Mouse (Mus musculus) right cerebral cortex, postnatal 36 days (tissue): ENCODE measurements around the gene Usp19.

Source experiments
- DNase-seq, 2 experiments: peaks; one replicate each; pipeline ENCODE4 v3.0.0; 2022; ENCODE audit warnings: low spot score in 2 of 2, mixed read lengths in 1 of 2

Gene Usp19

DNA sequence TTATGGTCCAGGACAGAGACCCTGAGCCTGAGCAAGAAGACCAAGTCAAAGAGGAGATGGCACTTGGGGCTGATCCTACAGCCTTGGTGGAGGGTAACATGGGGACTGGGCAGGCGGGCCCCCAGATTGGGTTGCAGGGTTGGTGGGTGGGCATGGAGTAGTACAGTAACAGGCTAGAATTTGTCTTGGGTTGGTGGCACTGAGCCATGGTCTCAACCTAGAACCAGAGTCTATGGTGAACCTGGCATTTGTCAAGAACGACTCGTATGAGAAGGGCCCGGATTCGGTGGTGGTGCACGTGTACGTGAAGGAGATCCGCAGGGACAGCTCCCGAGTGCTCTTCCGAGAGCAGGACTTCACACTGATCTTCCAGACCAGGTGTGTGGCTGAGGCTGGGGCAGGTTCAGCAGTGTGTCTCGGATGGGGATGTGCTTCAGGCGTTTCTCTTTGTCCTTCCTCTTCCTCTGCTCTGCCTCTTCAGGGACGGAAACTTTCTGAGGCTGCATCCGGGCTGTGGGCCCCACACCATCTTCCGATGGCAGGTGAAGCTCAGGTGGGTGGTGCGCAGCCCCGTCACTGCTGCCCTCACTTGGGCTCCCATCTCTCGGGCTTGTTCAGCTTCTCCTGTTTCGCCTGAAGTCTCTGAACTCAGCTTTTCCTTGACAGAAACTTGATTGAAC is 3.9 kb downstream of the Usp19 start:
- DNase-seq = no peak

DNA sequence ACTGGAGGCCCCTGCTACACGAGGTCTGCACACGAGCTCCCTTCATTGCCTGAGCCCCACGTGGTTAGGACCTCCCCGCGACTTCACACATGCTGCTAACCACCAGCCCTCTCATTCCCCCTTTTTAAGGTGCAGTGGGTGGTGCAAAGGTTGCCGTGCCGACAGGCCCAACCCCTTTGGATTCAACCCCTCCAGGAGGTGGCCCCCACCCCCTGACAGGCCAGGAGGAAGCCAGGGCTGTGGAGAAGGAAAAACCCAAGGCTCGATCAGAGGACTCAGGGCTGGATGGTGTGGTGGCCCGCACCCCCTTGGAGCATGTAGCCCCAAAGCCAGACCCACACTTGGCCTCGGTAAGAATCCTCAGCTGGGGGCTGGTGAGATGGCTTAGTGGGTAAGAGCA is 4.5 kb downstream of the Usp19 start:
- no peak for DNase-seq

DNA sequence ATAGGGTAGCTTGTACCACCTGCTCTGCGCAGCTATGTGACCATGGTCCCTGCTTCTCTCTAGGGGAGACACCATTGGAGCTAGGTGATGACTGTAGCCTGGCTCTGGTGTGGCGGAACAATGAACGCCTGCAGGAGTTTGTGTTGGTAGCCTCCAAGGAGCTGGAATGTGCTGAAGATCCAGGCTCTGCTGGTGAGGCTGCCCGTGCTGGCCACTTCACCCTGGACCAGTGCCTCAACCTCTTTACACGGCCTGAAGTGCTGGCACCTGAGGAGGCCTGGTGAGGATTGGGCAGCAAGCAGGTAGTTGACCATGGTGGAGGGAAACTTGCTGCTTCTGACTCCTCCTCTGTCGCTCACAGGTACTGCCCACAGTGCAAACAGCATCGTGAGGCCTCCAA is 8.8 kb downstream of the Usp19 start:
- no peak for DNase-seq

DNA sequence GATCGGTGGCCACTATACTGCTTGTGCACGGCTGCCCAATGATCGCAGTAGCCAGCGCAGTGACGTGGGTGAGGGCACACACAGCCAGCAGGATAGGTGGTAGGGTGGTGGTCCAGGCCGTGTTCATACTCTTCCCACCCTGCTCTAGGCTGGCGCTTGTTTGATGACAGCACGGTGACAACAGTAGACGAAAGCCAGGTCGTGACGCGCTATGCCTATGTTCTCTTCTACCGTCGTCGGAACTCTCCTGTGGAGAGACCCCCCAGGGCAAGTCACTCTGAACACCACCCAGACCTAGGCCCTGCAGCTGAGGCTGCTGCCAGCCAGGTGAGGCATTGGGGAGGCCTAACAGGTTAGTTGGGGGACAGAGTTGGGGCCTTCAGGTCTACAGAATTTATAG is 9.5 kb downstream of the Usp19 start:
- no peak for DNase-seq

DNA sequence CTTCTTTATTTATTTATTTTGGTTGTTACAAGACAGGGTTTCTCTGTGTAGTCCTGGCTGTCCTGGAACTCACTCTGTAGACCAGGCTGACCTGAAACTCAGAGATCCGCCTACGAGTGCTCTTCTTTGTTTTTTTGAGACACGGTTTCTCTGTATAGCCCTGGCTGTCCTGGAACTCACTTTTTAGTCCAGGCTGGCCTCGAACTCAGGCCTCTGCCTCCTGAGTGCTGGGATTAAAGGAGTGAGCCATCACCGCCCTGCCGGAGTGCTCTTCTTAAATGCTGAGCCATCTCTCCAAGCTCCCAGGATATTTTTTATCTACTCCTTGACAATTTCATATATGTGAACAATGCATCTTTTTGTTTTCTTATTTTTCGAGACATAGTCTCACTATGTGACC is 16.5 kb downstream of the Usp19 start:
- DNase-seq = no peak

DNA sequence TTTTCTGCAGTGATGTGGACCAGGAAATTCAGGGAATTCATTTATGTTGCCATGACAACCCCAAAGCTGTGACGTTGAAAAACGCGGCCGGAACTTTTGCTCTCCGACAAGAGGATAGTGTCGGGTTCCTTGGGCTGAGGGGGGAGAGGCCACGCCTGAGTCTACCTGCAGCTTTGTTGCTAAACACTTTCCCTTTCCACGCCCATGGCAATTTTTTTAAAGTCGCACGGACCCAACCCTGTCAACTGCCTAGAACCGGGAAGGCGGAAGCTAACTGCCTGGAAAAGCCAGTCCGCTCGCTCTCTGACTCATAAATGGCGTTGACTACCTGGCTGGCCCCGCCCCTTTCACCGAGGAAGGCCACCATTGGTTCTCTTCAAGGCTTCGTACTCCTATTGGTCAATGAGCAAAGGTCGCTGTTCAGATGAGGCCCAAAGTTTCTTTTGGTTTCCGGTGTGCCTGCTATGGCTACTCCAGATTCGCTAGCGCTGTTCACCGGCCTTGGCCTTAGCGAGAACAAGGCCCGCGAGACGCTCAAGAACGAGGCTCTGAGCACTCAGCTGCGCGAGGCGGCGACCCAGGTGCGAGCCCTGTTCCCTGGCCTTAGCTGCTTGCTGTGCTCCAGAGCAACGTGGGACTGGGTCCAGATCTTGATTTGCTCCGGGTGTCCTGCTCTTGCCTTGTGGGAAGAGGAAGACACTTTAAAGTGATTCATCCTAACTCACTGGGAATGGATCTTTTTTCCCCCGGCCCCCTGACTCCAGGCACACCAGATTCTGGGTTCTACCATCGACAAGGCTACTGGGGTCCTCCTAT is 17.4 kb downstream of the Usp19 start, which contains the start of gene Qars:
Qars (plus strand) TSS at position 88 of the 816 bp plus-strand sequence.
- DNase-seq = peak; percentile 93 to 95

DNA sequence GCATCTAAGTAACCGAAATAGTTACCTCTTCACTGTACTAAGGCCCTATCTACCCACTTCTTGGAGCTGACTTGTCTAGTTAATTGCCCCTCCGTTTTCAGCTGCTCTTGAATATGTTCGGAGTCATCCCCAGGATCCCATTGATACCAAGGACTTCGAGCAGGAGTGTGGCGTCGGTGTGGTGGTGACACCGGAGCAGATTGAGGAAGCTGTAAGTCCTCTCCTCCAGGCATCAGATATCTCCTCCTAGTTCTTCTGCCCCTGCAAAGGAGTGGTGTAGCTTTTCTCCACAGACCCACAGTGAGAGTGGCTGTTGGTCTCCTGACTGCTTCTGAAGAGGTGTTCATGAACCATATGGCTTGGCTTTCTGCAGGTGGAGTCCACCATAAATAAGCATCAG is 18.4 kb downstream of the Usp19 start:
- no peak for DNase-seq

DNA sequence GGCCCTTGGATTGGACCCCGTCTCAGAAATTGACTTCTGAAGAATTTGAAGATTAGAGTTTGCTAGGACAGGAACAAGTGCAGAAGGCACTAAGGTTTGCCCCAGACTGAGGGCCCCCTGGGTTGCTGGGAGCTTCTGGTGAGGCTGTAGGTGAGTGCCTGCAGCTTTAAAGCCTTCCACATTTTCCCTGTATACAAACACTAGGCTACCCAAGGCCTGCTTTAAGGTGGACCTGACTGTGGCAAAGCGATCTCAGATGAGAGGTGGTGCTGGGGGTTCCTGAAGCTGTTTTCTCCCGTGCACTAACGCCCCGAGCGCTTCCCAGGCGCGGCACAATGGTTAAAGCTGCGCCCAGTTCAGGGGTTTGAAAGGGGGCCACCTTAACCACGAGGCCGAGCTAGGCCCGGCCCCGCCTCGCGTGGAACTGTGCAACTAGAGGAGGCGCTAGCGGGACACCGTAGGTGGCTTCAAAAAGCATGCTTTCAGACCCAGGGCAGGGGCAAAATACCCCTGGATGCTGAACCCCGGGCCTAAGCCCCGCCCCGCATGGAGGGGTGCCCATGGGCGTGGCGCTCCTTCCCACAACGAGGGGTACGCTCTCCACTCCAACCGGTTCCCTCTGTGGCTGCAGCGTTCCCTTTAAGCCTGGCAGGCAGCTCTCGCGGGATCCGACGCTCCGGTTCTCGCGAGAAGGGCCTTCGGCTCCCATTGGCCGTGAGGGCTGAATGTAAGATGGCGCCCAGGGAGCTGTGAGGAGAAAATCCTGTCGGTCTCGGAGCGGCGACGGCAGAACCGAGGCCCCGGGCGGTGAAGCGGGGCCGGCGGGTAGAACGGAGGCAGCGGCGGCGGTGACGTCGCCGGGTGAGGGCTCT is 26.2 kb downstream of the Usp19 start, which contains the start of gene Qrich1:
Qrich1 (plus strand) TSS at position 427 of the 872 bp plus-strand sequence.
- peak; percentile 91 to 93 for DNase-seq

DNA sequence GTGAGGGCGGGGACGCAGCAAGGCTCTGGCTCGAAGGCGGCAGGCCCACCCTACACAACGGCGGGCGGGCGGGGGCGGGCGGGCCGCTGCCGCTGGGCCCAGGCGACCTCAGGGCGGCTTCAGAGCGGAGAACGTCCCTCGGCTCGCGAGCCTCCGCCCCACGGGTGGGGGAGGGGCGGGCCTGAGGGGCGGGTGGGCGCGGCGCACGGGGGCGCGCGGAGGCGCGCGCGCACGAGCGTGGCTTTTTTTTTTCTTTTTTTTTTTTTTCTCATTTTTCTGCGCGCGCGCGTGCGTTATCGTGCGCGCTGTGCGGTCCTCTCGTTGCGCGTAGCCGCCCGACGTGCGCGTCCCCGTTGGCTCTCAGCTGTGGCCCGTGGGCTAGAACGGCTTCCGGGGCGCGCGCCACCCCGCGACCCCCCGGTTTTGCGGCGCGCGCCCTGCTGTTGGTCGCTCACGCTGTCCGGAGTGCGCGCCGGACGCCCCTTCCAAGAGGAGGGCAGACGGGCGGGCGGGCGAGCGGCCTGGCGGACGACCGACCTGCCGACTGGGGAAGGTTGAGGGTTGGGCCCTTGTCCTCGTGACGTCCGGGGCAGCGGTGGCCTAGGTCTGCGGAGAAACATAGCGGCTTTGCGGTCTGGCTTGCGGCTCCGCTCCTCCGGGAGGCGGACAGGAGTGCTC is 27.0 kb downstream of the Usp19 start:
- DNase-seq = peak; percentile 71 to 74

DNA sequence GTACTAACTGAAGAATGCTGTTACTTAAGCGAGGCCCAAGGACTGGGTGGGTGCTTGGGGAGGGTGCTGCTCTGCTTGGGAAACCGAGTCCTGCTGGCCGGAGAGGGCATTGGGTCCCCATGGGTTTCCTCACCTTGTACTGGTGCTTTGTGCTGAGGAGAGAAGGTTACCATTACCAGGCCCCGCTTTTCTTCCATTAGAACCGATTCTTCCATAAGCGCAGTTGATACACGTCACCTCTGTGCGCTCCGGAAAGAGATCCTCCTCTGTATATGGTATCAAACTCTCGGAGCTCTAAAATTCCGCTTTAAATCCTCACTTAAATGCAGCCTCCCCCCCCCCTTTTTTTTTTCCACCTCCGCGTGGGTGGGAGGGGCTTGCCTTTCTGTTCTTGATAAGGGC is 27.5 kb downstream of the Usp19 start:
- DNase-seq = peak; percentile 32 to 41

DNA sequence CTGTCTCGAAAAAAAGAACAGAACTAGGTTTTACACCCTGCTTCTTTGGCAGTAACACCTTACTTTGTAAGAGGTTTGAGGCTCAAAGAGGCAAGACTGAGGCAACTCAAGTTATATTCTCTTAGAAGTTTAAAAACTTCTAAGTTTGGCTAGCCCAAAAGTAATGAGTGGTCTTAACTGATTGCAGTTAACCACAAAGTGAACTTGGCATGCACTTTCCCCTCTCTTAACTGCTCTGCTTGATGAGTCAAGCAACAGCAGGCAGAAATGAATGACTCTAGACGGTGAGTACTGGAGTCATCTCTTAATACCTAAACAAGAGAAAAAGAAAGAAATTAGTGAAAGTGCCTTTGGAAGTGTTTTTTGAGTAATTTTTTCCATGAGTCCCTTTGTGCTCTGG is 31.2 kb downstream of the Usp19 start:
- no peak for DNase-seq

DNA sequence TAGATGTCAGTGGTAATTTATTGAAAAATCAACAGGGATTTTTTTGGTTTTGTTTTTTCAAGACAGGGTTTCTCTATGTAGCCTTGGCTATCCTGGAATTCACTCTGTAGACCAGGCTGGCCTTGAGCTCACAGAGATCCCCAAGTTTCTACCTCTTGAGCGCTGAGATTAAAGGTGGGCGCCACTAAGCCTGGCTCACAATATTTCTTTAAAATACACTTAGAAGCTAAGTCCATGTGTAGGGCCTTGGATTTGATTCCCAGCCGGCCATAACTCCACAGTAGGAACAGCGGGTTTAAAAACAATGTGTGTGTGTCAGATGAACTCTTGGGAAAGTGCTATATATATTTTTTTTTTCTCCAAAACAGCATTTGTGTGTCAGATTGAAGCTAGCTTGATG is 32.9 kb downstream of the Usp19 start:
- DNase-seq = no peak

DNA sequence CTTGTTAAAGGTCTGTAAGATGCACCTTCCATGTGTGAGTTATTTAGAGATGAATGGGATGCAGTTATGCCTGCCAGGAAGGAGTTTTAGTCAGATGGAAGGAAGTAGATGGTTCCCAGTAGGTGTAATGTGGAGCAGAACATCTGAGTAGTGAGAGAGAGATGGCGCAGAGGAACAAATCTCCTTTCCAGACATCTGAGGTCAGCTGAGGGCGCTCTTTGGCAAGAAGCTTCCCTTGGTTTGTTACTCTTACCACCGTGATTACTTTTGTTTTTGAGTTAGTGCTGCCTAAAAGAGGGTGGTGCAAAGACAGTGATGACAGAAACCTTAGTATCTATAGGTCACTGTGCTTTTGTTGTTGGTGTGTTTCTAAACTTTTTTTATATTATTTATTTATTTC is 35.0 kb downstream of the Usp19 start:
- no peak for DNase-seq

DNA sequence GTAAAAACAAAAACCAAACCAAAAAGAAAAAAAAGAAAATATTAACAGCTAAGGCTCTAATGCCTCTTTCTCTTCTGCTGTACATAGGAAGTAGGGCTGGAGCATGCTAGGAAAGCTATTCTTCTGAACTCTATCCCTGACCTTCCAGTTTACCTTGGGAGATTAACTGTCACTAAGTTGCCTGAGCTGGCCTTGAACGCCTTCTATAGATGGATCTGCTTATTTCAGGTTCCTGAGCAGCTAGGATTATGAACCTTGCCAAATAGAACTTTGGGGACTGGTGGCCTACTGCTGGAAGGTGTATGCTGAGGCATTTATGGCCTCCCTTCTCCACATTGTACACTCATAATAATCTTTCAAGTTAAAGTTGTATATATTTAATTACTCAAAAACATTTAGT is 40.6 kb downstream of the Usp19 start:
- no peak for DNase-seq

DNA sequence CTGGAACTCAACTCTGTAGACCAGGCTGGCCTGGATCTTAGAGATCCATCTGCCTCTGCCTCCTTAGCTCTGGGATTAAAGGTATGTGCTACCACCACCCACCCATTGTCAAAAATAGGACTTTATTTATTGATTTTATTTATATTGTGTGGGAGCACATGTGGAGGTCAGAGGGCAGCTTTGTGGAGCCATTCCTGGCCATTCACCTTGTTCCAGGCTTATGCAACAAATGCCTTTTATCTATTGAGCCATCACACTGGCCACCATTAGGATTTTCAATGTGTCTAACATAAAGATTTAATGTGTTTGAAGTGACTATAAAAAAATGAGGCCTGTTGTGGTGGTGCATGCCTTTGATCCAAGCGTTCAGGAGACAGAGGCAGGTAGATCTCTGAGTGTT is 41.1 kb downstream of the Usp19 start:
- DNase-seq = no peak

DNA sequence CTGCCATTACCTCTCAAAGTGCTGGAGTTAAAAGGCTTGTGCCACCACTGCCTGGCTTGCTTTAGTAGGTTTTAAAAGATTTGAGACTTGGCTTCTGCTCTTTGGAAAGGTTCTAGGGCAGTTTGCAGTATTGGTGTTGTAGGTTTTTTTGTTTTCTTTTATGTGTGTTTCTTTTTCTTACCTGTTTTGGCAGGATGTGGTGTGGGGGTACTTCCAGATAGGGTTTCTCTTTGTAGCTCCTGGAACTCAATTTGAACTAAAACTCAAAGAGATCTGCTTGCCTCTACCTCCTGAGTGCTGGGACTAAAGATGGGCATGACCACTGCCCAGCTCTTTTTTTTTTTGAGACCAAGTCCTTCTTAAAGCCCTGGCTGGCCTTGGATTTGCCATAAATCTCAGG is 50.4 kb downstream of the Usp19 start:
- DNase-seq = no peak

DNA sequence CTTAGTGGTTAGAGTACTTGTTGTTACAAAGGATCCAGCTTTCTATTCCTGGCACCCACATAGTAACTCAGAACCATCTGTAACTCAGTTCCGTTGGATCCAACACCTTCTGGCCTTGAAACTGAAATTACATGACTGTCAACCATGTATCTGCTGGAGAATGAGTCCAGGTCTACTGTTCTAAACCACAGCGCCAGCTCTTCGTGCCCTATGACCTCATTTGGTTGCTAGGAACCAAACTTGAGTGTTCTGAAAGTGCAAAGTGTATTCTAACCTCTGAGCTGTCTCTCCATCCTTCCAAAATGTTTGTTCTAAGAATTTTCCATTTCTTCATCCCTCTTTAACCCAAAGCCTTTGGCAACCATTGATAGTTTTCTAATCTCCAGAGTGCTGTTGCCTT is 55.6 kb downstream of the Usp19 start:
- no peak for DNase-seq

DNA sequence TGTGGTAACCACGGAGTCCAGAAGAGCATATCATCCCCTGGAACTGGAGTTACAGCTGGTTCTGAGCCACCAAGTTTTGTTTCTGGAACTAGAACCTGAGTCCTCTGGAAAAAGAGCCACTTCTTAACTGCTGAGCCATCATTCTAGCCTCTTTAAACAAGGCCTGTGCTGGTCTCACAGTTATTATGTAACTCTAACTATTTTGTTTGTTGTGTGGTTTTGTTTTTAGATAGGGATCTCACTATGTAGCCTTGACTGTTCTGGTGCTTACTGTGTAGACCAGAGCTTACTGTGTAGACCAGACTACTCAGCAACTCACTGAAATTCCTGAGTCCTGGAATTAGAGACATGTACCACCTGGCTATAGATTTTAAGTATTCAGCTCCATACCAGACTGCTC is 56.5 kb downstream of the Usp19 start:
- no peak for DNase-seq
